Mouse (Mus musculus): ENCODE results near the gene Pth2r.

- no peak for TF ChIP-seq CTCF (IDR thresholded peaks at IDR 0.05; ENCODE audit: low read depth)
- TF ChIP-seq EP300 (IDR thresholded peaks at IDR 0.05; ENCODE audit: low read depth) = no peak
These were observed 44.1 kb upstream of the Pth2r start for GRCm38 (mm10) chr1:65237712-65238111.
